Mouse (Mus musculus) T-helper 2 cell (primary cell): ENCODE data around the gene Pde1c.

ENCODE experiments used
- in situ Hi-C: fragments of 300-600 bp; cut with MboI, MseI; formaldehyde crosslinking; loops from one replicate; pipeline ENCODE4 v1.15.1; 2025; ENCODE audit warnings: high pct_unique_total_duplicates

The Pde1c gene

GRCm38 (mm10) chr6:56458098-56458497 lies 110.8 kb downstream of the Pde1c start:
- in situ Hi-C loops: no loop called here

GRCm38 (mm10) chr6:56447917-56448316 lies 121.0 kb downstream of the Pde1c start:
- in situ Hi-C loops: no loop called here

GRCm38 (mm10) chr6:56441501-56441900 lies 127.4 kb downstream of the Pde1c start:
- in situ Hi-C loops: no loop called here

GRCm38 (mm10) chr6:56425846-56426245 lies 143.1 kb downstream of the Pde1c start:
- in situ Hi-C loops: no loop called here

- in situ Hi-C loops: no loop called here
Measured at GRCm38 (mm10) chr6:56422866-56423265, 146.0 kb downstream of the Pde1c start.

DNA sequence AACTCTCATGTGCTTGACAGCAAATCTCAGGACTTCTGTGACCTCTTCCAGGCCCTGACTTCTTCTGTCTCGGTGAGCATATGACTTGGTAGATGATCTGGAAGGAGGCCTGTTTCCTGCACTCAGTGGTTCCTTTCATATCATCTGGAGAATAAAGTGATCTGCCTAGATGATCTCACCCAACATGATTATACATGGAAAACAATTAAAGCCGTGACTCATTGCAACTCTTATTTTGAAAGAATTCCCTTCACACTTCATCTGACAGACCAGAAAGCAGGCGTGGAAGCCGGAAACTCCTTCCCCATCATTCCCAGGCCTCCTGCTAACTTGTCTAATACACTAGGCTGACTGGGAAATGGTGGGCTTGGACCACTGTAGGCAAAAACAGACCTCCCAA lies 152.7 kb downstream of the Pde1c start:
- in situ Hi-C loops: no loop called here

DNA sequence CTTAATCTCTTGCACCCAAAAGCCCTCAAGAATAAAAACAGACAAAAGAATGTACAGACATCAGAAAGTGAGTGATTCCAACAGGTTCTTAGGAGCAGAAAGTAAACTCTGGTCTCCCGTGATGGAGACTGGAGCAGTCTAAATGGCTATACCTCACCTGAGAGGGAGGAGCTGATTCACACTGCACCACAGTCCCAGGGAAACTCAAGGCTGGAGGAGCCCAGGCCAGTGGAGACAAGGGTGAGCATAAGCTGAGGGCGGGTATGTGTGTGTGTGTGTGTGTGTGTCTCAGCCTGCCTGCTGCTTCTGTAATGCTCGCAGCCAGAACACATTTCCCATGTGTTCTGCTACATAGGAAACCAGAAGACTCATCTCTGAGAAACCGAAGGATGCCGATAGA lies 179.7 kb downstream of the Pde1c start:
- in situ Hi-C loops: no loop called here

DNA sequence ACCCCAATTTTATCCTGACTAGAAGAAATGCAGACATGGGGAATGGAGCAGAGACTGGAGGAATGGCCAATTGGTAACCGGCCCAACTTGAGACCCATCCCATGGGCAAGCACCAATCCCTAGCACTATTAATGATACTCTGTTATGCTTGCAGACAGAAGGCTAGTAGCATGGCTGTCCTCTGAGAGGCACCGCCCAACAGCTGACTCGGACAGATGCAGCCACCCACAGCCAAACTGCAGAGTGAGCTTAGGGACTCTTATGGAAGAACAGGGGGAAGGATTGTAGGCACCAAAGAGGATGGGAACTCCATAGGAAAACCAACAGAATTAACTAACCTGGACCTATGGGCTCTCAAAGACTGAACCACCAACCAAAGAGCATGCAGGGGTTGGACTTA lies 192.5 kb downstream of the Pde1c start:
- in situ Hi-C loops: no loop called here

DNA sequence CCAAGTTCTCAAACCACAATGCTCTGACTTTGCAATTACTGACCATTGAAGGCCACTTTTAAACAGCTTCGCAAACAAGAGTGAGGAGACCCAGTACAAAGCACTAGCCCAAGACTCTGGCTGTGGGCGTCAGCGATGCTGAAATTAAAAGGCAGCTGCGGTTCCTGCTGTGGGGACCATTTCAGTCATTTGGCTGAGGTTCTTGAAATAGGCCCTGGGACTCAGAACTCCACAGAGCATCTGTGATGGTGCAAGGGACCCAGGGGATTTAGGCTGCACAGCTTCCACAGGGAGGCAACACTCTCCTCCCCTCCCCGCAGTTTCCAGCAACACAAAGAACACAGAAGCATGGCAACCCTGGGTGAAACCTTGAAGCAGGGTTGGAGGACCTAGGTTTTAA lies 194.7 kb downstream of the Pde1c start:
- in situ Hi-C loops: no loop called here

GRCm38 (mm10) chr6:56373753-56374152 lies 195.2 kb downstream of the Pde1c start:
- in situ Hi-C loops: no loop called here

GRCm38 (mm10) chr6:56373046-56373751 lies 195.7 kb downstream of the Pde1c start:
- in situ Hi-C loops: no loop called here

DNA sequence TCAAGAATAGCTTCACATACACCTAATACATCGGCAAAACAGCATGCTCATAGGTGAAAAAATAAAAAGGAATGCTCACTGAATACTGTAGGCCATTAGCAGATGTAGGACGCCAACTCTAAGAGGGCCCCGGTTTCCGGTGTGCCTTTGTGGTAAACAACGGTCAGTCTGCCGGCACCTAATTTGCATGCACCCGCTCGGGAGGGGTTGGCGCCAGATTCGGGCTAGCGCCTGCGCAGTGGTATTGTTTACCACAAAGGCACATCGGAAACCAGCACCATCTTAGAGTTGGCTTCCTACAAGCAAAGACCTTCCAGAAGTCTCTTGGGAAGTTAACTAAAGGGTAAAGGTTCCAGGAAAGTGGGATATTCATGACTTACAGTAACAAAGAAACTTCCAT lies 199.4 kb downstream of the Pde1c start:
- in situ Hi-C loops: no loop called here

DNA sequence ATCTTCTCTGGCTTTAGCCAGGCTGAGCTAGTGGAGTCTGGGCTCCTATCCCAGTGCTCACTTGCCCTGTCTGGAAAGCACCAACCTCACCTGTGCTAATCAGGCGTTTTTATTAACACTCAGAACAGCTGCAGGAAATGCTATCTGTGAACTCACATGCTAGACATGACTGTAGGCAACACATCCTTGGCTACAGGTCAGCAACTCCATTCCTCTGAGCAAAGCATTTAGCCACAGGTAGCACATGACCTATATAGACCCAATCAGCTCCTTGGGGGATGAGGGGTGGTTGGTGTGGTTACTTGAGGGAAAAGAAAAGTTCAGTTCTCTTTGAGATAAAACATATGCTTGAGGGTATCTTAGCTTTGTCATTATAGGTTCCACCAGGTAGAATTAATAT lies 200.8 kb downstream of the Pde1c start:
- in situ Hi-C loops: no loop called here

DNA sequence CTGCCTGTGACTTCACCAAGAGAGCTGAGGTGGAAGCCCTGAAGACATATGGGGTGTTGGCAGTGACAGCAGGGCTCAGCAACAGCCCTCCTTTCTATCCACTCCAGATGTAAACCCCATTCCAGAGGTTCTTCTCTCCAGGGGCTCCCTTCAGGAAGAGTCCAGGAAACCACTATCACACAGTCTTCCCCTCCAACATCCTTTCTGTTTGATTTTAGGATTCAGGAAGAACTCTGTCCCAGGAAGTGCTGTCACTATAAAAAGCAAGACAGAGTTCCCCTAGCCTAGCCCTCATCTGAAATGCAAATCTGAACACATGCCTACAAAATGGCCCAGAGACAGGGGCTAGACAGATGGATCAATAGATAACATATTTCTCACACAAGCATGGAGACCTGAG lies 201.6 kb downstream of the Pde1c start:
- in situ Hi-C loops: no loop called here

GRCm38 (mm10) chr6:56362650-56363049 lies 206.3 kb downstream of the Pde1c start:
- in situ Hi-C loops: no loop called here

- in situ Hi-C loops: no loop called here
Measured at GRCm38 (mm10) chr6:56362128-56362545, 206.8 kb downstream of the Pde1c start.

- in situ Hi-C loops: no loop called here
Measured at GRCm38 (mm10) chr6:56361348-56362127, 207.4 kb downstream of the Pde1c start.

- in situ Hi-C loops: no loop called here
Measured at GRCm38 (mm10) chr6:56360086-56360485, 208.8 kb downstream of the Pde1c start.

- in situ Hi-C loops: no loop called here
Measured at GRCm38 (mm10) chr6:56359126-56359525, 209.8 kb downstream of the Pde1c start.

GRCm38 (mm10) chr6:56347207-56347606 lies 221.7 kb downstream of the Pde1c start:
- in situ Hi-C loops: no loop called here

DNA sequence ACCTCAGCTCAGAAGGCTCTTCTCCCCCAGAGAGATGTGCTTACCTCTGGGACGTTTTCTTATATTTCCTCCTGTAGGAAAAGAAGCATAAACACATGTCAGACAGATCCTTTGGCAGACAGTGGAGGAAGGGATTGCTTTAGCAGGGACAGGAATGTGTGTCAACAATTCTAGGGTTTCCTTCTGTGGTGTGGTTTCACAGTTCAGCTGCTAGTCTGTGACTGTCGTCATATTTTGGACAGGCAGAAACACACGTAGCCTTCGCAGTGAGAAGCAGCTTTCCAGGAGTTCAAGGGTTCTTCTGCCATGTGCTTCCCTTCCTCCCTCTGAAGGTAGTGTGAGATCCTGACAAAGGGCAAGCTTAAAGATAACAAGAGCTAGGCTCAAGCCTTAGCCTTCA lies 223.8 kb downstream of the Pde1c start:
- in situ Hi-C loops: no loop called here

DNA sequence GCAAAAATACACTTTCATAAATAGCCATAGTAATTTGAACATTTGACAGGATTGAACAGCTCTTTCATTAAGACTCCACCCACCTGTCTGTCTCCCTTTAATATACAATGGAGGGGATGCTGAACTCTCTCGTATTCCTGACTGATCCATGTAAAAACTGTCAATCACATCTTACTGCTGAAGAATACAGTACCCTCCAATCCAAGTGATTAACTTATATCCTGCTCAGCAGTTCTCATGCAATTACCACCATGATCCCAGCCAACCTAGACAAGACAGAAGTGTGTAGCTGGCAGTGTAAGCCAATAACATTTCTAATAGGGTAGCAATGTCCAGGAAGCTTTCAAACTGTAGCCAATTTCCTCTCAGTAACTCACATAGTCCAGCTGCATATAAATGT lies 226.9 kb downstream of the Pde1c start:
- in situ Hi-C loops: no loop called here

DNA sequence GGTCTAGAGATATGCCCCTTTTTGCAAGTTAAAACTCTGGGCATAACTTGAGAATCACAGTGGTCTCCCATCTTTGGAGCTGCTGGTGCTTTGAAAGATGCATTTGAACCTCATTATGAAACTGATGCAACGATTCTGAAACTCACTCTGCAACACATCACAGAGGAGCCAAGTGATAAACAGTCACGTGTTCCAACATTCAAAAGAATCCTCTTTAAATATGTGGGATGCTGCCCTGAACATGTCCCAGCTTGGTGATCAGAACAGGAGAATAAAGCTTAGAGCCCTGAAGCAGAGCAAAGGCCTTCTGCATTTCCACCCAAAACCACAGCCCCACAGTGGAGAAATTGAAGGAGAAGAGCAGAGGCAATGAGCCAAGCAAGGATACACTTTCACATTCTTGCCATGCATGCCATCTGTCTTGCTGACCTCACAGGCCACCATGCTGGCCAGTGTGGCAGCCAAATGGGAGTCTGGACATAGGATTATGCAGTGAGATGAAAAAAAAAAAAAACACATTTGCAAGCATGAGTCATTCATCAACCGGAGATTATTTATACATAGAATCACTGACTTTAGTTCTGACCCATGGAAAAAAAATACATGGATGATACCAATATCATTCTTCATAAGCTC lies 233.0 kb downstream of the Pde1c start:
- in situ Hi-C loops: no loop called here
